Mouse (Mus musculus): ENCODE measurements around the gene Vps26c. TPM values are rescaled to one million over a fixed set of nuclear protein-coding genes. Genes with fewer than 3 reads are reported as not detected.

Gene Vps26c
- polyA plus RNA-seq (2021) = 61.3 TPM

DNA sequence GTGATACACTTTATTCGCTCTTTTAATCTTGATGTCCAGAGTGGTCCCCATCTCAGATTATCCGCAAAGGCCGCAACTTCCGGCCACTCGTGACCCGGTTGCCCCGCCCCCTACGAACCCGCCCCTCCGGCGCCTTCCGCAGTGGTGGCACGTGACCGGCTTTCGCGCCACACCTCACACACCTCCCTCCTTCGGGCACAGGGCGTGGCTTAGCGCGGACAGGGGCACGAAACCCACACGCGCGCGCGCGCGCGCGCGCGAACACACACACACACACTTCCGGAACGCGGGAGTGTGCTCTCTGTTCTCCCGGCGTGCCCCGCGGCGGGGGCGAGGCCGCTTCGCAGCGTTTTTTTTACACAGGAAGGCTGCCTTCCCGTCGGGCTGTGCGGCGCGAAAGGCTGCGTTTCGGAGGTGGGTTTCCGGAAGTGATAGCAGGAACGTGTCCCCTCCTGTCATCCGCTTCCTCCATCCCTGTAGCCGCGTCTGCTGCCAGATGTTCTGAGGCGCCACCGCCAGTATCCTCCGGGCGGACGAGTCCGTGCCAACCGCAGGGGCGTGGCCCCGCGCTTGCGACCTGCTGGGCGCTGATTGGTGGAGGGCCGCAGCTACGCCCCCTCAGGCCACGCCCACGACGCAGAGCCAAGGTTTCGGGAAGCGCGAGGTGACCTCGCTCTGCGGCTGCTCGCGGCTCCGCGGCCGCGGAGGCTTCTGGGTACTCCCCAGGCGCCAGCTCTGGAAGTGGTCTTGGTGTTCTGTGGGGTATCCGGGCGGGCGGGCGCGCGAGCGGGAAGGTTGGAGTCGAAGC lies at the start of gene Vps26c:
Vps26c (minus strand) TSS at position 487 of the 808 bp plus-strand sequence.
- peak; percentile 73 for DNase-seq (ENCODE audit: low read depth, low spot score)
- ATAC-seq = peak; percentile 86
- H3K27me3 ChIP-seq = no peaks in the 10 kb centered on the region
- ChIA-PET CTCF (interaction anchor here (0.9 to 1.2 kb wide), 2 partner anchors 10 to 42 kb away, joined by 3 to 4 read pairs; no protein-coding TSS in a partner anchor), POLR2A (interaction anchor here (0.6 to 1.6 kb wide), 2 partner anchors 21 to 43 kb away, joined by 3 read pairs; no protein-coding TSS in a partner anchor)
- in situ Hi-C loops (cut with MboI; ENCODE audit: low pct_unique_long_range_greater_than_20kb) = loop anchor here (5.0 kb wide), 1 partner anchor 36 kb away; no protein-coding TSS in a partner anchor
- TF ChIP-seq CTCF (IDR thresholded peaks at IDR 0.05) = no peak

DNA sequence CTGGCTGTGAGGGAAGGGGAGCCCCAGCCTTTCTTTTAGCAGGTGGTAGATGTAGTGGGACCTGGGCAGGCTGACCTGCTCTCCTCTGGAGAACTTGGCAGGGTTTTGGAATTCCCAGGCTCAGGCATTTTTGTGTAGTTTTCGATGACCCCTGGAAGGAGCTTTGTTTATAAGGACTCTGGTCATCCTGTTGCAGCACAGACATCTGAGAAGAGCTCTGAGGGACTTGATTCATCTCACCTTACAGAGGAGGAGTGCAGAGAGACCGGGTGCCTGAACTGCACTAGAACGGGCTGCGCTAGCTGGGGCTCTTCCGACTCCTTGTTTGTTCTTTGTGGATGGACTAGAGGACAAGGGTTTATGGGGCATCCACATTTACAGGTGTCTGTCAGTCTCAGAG lies 49.1 kb upstream of the Vps26c start:
- TF ChIP-seq CTCF (IDR thresholded peaks at IDR 0.05) = no peak
- DNase-seq (ENCODE audit: low read depth, low spot score) (no peak), ATAC-seq (no peak)
- H3K27me3 ChIP-seq = no peaks in the 10 kb centered on the region
- CTCF ChIA-PET = interaction anchor here (0.9 to 1.5 kb wide), 4 partner anchors 10 to 117 kb away, joined by 3 to 5 read pairs (median 3); no protein-coding TSS in a partner anchor
- in situ Hi-C loops (cut with MboI; ENCODE audit: low pct_unique_long_range_greater_than_20kb) = no loop called here
- POLR2A ChIA-PET = interaction anchor here (1.4 kb wide), 1 partner anchor 11 kb away, joined by 3 read pairs; no protein-coding TSS in a partner anchor

DNA sequence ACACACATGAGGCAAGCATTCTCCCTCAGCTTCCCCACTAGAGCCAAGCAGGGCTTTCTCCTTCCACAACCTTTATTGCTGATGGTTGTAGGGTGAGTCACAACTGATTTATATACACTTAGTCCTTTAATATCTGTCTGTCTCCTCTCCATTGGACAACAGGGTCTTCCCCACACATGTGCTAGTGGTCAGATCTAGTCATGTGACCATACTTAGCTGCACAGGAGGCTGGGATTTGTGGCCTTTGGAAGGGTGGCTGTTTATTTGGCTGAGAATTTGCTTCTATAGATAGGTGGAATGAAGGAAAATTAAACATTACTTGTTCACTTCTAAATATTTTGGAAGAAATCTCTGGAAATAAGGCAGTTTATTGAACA lies 48.1 kb upstream of the Vps26c start:
- no peaks in the 10 kb centered on the region for H3K27me3 ChIP-seq
- in situ Hi-C loops (cut with MboI; ENCODE audit: low pct_unique_long_range_greater_than_20kb) = no loop called here
- ATAC-seq = no peak
- CTCF ChIA-PET = interaction anchor here (0.6 to 1.5 kb wide), 3 partner anchors 11 to 17 kb away, joined by 3 to 5 read pairs (median 5); no protein-coding TSS in a partner anchor
- DNase-seq (ENCODE audit: low read depth, low spot score) = no peak
- POLR2A ChIA-PET = no interaction called here
- no peak for TF ChIP-seq CTCF (IDR thresholded peaks at IDR 0.05)

DNA sequence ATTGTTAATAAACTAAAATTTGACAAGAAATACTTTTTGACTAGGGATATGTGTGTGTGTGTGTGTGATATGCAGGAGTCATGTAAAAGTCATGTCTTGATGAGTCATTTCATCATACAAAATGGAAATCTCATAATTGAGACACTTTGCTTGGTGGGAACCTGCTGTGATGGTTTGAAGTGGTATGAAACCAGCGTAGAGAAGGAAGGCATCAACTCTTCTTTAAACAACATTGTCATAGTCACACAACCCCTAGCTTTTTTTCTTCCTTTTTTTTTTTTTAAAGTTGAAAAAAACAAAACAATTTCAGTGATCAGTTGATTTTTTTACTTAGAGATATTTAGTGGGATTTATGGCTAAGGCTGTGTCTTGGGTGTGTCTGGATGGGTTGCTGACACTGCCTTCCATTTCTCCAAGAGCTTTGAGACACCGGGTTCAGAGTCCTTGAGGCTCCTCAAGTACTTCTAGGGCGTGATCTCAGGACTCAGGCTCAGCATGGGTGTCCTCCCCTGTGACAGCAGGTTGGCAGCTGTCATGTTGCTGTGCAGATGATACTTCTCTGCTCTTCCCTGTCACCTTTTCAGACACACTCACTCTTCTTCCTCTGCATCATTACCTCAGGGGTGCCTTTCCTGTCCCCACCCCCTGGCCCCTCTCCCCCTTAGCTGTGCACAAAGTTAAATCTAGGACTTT lies 47.5 kb upstream of the Vps26c start:
- no peak for ATAC-seq
- ChIA-PET POLR2A (no interaction called here), CTCF (interaction anchor here (0.8 to 2.0 kb wide), 6 partner anchors 9 to 27 kb away, joined by 3 to 5 read pairs (median 4); no protein-coding TSS in a partner anchor)
- in situ Hi-C loops (cut with MboI; ENCODE audit: low pct_unique_long_range_greater_than_20kb) = no loop called here
- DNase-seq (ENCODE audit: low read depth, low spot score) = no peak
- TF ChIP-seq CTCF (IDR thresholded peaks at IDR 0.05) = no peak
- no peaks in the 10 kb centered on the region for H3K27me3 ChIP-seq

DNA sequence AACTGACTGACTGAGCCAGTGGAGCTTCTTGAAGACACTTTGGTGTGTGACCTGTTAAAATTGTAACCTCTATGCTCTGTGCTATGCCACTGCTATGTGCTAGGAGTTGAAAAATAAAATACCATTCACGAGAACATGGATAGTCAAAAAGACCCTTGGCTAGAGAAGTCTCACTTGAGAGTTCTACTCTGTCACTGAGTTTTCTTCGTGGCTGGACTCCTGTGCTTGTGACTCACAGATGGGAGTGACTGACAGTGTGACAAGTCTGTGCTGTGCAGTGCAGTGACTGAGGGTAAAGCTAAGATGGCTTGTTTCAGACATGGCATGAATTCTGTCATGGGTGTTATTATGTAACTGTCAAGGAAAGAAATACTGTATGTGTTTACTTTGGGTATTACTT lies 45.8 kb upstream of the Vps26c start:
- CTCF ChIA-PET = interaction anchor here (1.3 to 2.0 kb wide), 3 partner anchors 14 to 29 kb away, joined by 3 to 5 read pairs (median 4); no protein-coding TSS in a partner anchor

DNA sequence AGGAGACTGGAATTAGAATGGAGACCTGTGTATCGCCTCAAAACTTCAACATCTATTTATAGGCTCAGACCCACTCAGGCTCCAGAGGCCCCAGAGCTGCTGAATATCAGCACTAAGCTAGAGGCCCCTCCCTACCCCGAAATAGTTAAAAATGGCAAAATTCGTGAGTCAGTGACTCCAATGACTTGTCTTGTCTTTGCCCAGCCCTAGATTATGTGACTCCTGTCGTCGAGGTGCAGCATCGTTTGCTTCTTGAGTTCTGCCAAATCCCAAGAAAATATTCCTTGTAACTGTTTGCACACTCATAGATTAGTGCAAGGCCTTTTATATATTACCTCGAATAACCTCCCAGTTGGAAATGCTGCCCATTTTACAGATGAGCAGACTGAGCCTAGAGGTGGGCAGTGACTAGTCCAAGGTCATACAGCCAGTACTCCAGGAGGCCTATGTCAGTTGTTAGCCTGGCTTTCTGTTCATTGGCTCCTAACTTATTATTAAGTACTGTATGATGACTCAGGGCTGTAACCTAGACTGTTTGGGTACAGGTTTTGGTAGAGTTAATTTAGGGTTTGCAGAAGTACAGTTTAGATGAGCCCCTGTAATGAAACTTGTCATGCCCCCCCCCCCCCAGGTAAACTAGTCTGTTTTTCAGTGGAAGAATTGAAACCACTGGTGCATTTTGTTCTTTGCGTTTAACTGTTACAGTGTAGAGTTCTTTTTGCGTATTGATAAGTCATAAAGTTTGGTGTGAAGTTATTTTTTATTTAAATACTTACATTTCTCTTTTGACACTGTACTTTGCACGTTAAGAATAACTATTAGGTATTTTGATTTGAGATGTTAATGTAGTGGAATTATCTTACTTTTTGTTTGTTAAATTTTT lies 44.7 kb upstream of the Vps26c start:
- ATAC-seq (no peak), DNase-seq (ENCODE audit: low read depth, low spot score) (no peak)
- in situ Hi-C loops (cut with MboI; ENCODE audit: low pct_unique_long_range_greater_than_20kb) = no loop called here
- ChIA-PET CTCF (interaction anchor here (1.4 kb wide), 1 partner anchor 25 kb away, joined by 3 read pairs; no protein-coding TSS in a partner anchor), POLR2A (interaction anchor here (1.2 kb wide), 2 partner anchors 32 to 47 kb away, joined by 3 read pairs; no protein-coding TSS in a partner anchor)
- TF ChIP-seq CTCF (IDR thresholded peaks at IDR 0.05) = no peak
- no peaks in the 10 kb centered on the region for H3K27me3 ChIP-seq

More for the DNA sequence above, 45.8 kb upstream of the Vps26c start:
- ATAC-seq (no peak), DNase-seq (ENCODE audit: low read depth, low spot score) (no peak)
- POLR2A ChIA-PET = interaction anchor here (1.2 kb wide), 2 partner anchors 11 to 31 kb away, joined by 3 read pairs; no protein-coding TSS in a partner anchor
- TF ChIP-seq CTCF (IDR thresholded peaks at IDR 0.05) = no peak
- H3K27me3 ChIP-seq = no peaks in the 10 kb centered on the region
- in situ Hi-C loops (cut with MboI; ENCODE audit: low pct_unique_long_range_greater_than_20kb) = no loop called here

DNA sequence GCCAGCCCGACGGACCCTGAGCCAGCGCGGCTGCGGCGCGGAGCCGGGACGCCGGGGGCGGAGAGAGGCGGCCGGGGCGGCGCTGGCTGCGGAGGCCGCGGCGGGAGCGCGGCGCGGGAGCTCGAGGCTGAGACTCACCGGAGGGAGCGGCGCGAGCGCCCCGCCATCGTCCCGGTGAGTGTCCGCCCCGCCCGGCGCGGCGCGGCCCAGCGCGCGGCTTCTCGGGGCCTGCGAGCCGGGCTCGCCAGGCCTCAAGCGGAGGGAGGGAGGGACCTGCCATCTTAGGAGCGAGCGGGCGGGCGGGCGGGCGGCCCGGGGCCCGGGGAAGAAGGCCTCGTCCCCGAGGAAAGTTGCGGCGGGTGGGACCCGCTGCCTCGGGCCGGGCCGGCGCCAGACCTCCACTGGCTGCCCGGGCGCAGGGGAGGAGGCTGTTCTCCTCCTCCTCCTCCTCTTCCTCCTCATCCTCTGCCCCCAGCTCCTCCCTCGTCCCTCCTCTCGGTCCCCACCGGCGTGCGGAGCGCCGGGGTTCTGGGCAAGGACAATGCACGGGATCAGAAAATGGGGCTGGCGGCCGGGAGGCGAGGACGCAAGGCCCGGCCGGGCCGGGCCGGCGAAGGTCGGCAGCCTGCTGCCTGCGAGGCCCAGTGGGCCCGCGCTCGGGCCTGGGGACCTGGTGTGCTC lies 43.9 kb upstream of the Vps26c start:
- ATAC-seq = peak; percentile 8
- no peaks in the 10 kb centered on the region for H3K27me3 ChIP-seq
- in situ Hi-C loops (cut with MboI; ENCODE audit: low pct_unique_long_range_greater_than_20kb) = no loop called here
- ChIA-PET POLR2A (no interaction called here), CTCF (no interaction called here)
- TF ChIP-seq CTCF (IDR thresholded peaks at IDR 0.05) = no peak
- DNase-seq (ENCODE audit: low read depth, low spot score) = no peak

DNA sequence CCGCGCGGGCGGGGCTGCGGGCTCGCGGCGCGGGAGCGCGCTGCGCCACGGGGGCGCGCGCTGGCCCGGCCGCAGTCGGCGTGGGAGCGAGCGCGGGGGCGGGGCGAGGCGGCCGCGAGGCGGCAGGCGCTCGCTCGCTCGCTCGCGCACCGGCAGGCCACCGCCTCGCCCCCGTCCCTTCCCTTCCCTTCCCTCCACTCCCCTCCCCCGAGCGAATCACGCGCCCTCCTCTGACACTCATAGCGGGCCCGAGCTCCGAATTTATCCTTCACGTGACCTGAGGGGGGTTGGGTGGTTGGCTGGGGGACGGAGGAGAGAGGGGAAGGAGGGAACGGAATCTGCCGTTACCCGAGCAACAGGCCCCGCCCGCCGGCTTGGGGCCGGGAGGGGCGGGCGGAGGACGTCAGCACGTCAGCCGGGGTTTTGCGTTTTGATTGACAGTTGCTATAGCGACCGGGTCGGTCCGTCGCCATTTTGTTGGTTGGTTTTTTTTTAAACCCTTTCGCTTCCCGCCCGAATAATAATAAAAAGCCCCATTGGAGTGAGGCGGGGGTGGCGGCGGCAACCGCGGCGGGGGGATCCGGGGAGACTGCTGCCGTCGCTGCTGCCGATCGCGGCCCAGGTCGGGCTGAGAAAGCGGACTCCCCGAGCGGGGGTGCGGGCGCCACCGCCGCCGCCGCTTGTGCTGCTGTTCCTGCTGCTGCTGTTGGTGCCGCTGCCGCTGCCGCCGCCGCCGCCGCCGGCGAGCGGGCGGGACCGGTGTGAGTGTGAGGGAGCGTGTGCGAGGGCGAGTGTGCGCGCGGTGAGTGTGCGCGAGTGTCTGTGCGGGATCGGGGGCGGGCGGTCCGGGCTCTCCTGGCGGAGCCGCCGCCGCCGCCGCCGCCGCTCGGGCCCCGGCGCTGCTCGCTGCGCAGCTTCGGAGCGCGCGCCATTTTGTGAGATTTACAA lies 42.9 kb upstream of the Vps26c start, which contains the start of gene Dyrk1a:
Dyrk1a (plus strand) TSS at position 782 of the 948 bp plus-strand sequence.
- in situ Hi-C loops (cut with MboI; ENCODE audit: low pct_unique_long_range_greater_than_20kb) = no loop called here
- no peak for TF ChIP-seq CTCF (IDR thresholded peaks at IDR 0.05)
- ATAC-seq (peak; percentile 74), DNase-seq (ENCODE audit: low read depth, low spot score) (peak; percentile 95)
- H3K27me3 ChIP-seq = no peaks in the 10 kb centered on the region
- ChIA-PET CTCF (interaction anchor here (2.1 kb wide), 2 partner anchors 43 to 53 kb away, joined by 4 to 5 read pairs; partner anchors contain the start of gene Vps26c), POLR2A (interaction anchor here (0.6 to 1.2 kb wide), 3 partner anchors 11 to 45 kb away, joined by 3 to 4 read pairs (median 3); no protein-coding TSS in a partner anchor)
